Mouse (Mus musculus): Measurements from ENCODE around the gene Gm45713. TPM values are rescaled to one million over a fixed set of nuclear protein-coding genes. Genes with fewer than 3 reads are reported as not detected.
A peak's percentile ranks its signal among the peaks of the same experiment; 100 is the strongest.
"Not testable (repeated sequence)": the region's sequence is repeated elsewhere in the genome, so short reads cannot be mapped to it uniquely, and the experiment has no call there.

Gene Gm45713
- total RNA-seq, 2 experiments from 2014 or later = 0.26 TPM; not detected in 1

GRCm38 (mm10) chr7:45160866-45161265 is 24.8 kb upstream of the Gm45713 start:
- intact Hi-C loops (cut with DNase I) = no loop called here
- TF ChIP-seq CTCF (IDR thresholded peaks at IDR 0.05) = no peak
- Histone ChIP-seq H3K4me3 (no peak overlapping the region), H3K27ac (no peak overlapping the region)
- DNase-seq = no peak

GRCm38 (mm10) chr7:45160316-45160800 is 24.3 kb upstream of the Gm45713 start:
- no peak overlapping the region for H3K27ac ChIP-seq
- intact Hi-C loops (cut with DNase I) = no loop called here
- no peak overlapping the region for H3K4me3 ChIP-seq
- TF ChIP-seq CTCF (IDR thresholded peaks at IDR 0.05) = no peak
- DNase-seq = no peak

GRCm38 (mm10) chr7:45158991-45159390 is 23.0 kb upstream of the Gm45713 start:
- intact Hi-C loops (cut with DNase I) = no loop called here
- TF ChIP-seq CTCF (IDR thresholded peaks at IDR 0.05) = no peak
- DNase-seq = no peak

GRCm38 (mm10) chr7:45157459-45157858 is 21.4 kb upstream of the Gm45713 start:
- no peak for TF ChIP-seq CTCF (IDR thresholded peaks at IDR 0.05)
- no peak overlapping the region for H3K27ac ChIP-seq
- no peak for DNase-seq
- intact Hi-C loops (cut with DNase I) = no loop called here
- H3K4me3 ChIP-seq = no peak overlapping the region

More at GRCm38 (mm10) chr7:45158991-45159390, 23.0 kb upstream of the Gm45713 start:
- no peak overlapping the region for H3K27ac ChIP-seq
- H3K4me3 ChIP-seq = no peak overlapping the region

GRCm38 (mm10) chr7:45156206-45156605 is 20.2 kb upstream of the Gm45713 start:
- no peak overlapping the region for H3K4me3 ChIP-seq
- DNase-seq = no peak
- intact Hi-C loops (cut with DNase I) = no loop called here
- no peak for TF ChIP-seq CTCF (IDR thresholded peaks at IDR 0.05)
- no peak overlapping the region for H3K27ac ChIP-seq

- H3K4me3 ChIP-seq = no peak overlapping the region
- TF ChIP-seq CTCF (IDR thresholded peaks at IDR 0.05) = no peak
- DNase-seq = no peak
- intact Hi-C loops (cut with DNase I) = no loop called here
- H3K27ac ChIP-seq = peak overlapping the region; percentile 97; the same call in 1 of the 2 replicates
These were observed 19.6 kb upstream of the Gm45713 start for GRCm38 (mm10) chr7:45155590-45155989.

- peak overlapping the region; percentile 97 for H3K27ac ChIP-seq
- intact Hi-C loops (cut with DNase I) = no loop called here
- peak; percentile 62 for TF ChIP-seq CTCF (IDR thresholded peaks at IDR 0.05)
- peak overlapping the region; percentile 86 for H3K4me3 ChIP-seq
- peak; percentile 76 for DNase-seq
These were observed 19.0 kb upstream of the Gm45713 start for GRCm38 (mm10) chr7:45154993-45155514.

- Histone ChIP-seq H3K27ac (peak within 1 kb of the TSS; percentile 97), H3K4me3 (peak within 1 kb of the TSS; percentile 86)
- DNase-seq = peak; percentile 99
- intact Hi-C loops (cut with DNase I) = no loop called here
- TF ChIP-seq CTCF (IDR thresholded peaks at IDR 0.05) = peak; percentile 68
These were observed 18.3 kb upstream of the Gm45713 start, which contains the start of the genes Pih1d1 and Aldh16a1 for GRCm38 (mm10) chr7:45154096-45154992. TSS of gene Pih1d1 (plus strand) at chr7:45154303. TSS of gene Aldh16a1 (minus strand) at chr7:45154584.

GRCm38 (mm10) chr7:45153586-45153985 is 17.6 kb upstream of the Gm45713 start:
- intact Hi-C loops (cut with DNase I) = no loop called here
- no peak for DNase-seq
- TF ChIP-seq CTCF (IDR thresholded peaks at IDR 0.05) = no peak
- peak overlapping the region; percentile 86 for H3K4me3 ChIP-seq
- peak overlapping the region; percentile 97 for H3K27ac ChIP-seq

GRCm38 (mm10) chr7:45153052-45153451 is 17.0 kb upstream of the Gm45713 start:
- DNase-seq; intact Hi-C loops (cut with DNase I); H3K4me3 ChIP-seq: not testable (repeated sequence)
- H3K27ac ChIP-seq = peak overlapping the region; percentile 97

GRCm38 (mm10) chr7:45151303-45151702 is 15.3 kb upstream of the Gm45713 start:
- peak; percentile 64 for DNase-seq
- Histone ChIP-seq H3K27ac (peak overlapping the region; percentile 77), H3K4me3 (no peak overlapping the region)
- TF ChIP-seq CTCF (IDR thresholded peaks at IDR 0.05) = no peak
- intact Hi-C loops (cut with DNase I) = no loop called here

GRCm38 (mm10) chr7:45150321-45150720 is 14.3 kb upstream of the Gm45713 start:
- Histone ChIP-seq H3K27ac (peak overlapping the region; percentile 77), H3K4me3 (no peak overlapping the region)
- no peak for DNase-seq
- intact Hi-C loops (cut with DNase I) = no loop called here
- no peak for TF ChIP-seq CTCF (IDR thresholded peaks at IDR 0.05)

- intact Hi-C loops (cut with DNase I) = no loop called here
These were observed 13.5 kb upstream of the Gm45713 start for GRCm38 (mm10) chr7:45149545-45149944.

More at GRCm38 (mm10) chr7:45149545-45149944, 13.5 kb upstream of the Gm45713 start:
- no peak overlapping the region for H3K4me3 ChIP-seq
- peak; percentile 51 for DNase-seq
- peak overlapping the region; percentile 77 for H3K27ac ChIP-seq
- TF ChIP-seq CTCF (IDR thresholded peaks at IDR 0.05) = no peak
